Mouse (Mus musculus) CD4-positive helper T cell, adult 2 months (primary cell): ENCODE data around the gene Apbb1ip.

Experiments
- DNase-seq: peaks from one replicate; pipeline ENCODE4 v3.0.0-alpha.2; 2012; ENCODE audit warnings: low read depth, missing footprints, low spot score

The Apbb1ip gene

GRCm38 (mm10) chr2:22773549-22774180 is at the start of gene Apbb1ip:
Gene Apbb1ip, plus strand, starts transcription at chr2:22774094.
- peak; percentile 71 for DNase-seq

GRCm38 (mm10) chr2:22727113-22727512 is 46.8 kb upstream of the Apbb1ip start:
- no peak for DNase-seq

GRCm38 (mm10) chr2:22736134-22736533 is 37.8 kb upstream of the Apbb1ip start:
- DNase-seq = no peak

GRCm38 (mm10) chr2:22739369-22739768 is 34.5 kb upstream of the Apbb1ip start:
- peak; percentile 23 for DNase-seq

- no peak for DNase-seq
These were observed 33.5 kb upstream of the Apbb1ip start for GRCm38 (mm10) chr2:22740441-22740840.

GRCm38 (mm10) chr2:22741222-22741621 is 32.7 kb upstream of the Apbb1ip start:
- no peak for DNase-seq

- DNase-seq = peak; percentile 70
These were observed 29.7 kb upstream of the Apbb1ip start for GRCm38 (mm10) chr2:22744121-22744761.

- peak; percentile 21 for DNase-seq
These were observed 29.0 kb upstream of the Apbb1ip start for GRCm38 (mm10) chr2:22744876-22745275.

GRCm38 (mm10) chr2:22746785-22747184 is 27.1 kb upstream of the Apbb1ip start:
- DNase-seq = no peak

GRCm38 (mm10) chr2:22747941-22748340 is 26.0 kb upstream of the Apbb1ip start:
- no peak for DNase-seq

- DNase-seq = no peak
These were observed 24.1 kb upstream of the Apbb1ip start for GRCm38 (mm10) chr2:22749761-22750160.

GRCm38 (mm10) chr2:22752492-22752891 is 21.4 kb upstream of the Apbb1ip start:
- no peak for DNase-seq

- DNase-seq = no peak
These were observed 20.3 kb upstream of the Apbb1ip start for GRCm38 (mm10) chr2:22753461-22754075.

- no peak for DNase-seq
These were observed 19.6 kb upstream of the Apbb1ip start for GRCm38 (mm10) chr2:22754222-22754824.

GRCm38 (mm10) chr2:22755561-22755960 is 18.3 kb upstream of the Apbb1ip start:
- no peak for DNase-seq

GRCm38 (mm10) chr2:22758310-22758972 is 15.5 kb upstream of the Apbb1ip start:
- DNase-seq = peak; percentile 70

- DNase-seq = no peak
These were observed 13.4 kb upstream of the Apbb1ip start for GRCm38 (mm10) chr2:22760452-22760851.

GRCm38 (mm10) chr2:22761103-22761521 is 12.8 kb upstream of the Apbb1ip start:
- DNase-seq = no peak

GRCm38 (mm10) chr2:22764774-22765387 is 9.0 kb upstream of the Apbb1ip start:
- no peak for DNase-seq

- no peak for DNase-seq
These were observed 2.6 kb upstream of the Apbb1ip start for GRCm38 (mm10) chr2:22771311-22771710.

- peak; percentile 88 for DNase-seq
These were observed 372 bp downstream of the Apbb1ip start for GRCm38 (mm10) chr2:22774181-22774751.
